Mouse (Mus musculus) lung, adult 2 months (tissue): ENCODE results near the gene Tfap2b.

ENCODE experiments used
- CTCF ChIP-seq: fragments of 200-500 bp; IDR thresholded peaks from 2 replicates; pipeline ENCODE4 v1.5.1; 2011; ENCODE audit warnings: mild to moderate bottlenecking, low read length, control low read depth; ENCODE audit not compliant: insufficient read depth
- POLR2A ChIP-seq: fragments of 200-500 bp; IDR thresholded peaks from 2 replicates; pipeline ENCODE4 v1.6.1; 2011; ENCODE audit warnings: low read depth, mild to moderate bottlenecking, control low read depth, low read length, borderline replicate concordance; ENCODE audit errors: extremely low read depth

DNA sequence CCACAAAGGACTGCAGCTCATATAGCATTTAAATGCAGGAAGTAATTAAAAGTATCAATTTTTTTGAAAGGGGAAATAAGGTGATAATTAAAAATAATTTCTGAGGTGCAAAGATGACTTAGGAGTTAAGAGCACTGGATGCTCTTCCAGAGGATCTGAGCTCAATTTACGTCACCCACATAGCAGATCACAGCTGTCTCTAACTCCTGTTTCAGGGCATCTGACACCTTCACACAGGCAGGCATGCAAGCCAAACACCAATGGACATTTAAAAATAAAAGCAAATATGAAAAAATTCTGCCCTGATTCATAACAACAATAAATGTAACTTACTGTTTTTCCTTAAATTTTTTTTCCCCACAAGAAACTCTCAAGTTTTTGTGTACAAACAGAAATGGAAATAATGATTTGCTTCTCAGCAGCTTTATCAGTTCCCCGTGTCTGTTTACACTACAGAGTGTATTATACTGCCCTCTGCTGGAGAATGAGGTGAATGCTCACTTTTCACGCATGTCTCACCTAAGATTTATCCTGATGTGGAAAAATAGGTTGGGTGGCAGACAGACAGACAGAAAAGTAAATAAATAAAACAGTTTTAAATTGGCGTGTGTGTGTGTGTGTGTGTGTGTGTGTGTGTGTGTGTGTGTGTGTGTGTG lies 29.8 kb upstream of the Tfap2b start:
- no peak for TF ChIP-seq CTCF
- TF ChIP-seq POLR2A, result no peak
